Mouse (Mus musculus): Measurements from ENCODE around the gene Vipr1. TPM values are rescaled to one million over a fixed set of nuclear protein-coding genes. Genes with fewer than 3 reads are reported as not detected.

The Vipr1 gene
- polyA plus RNA-seq, 1 experiment from 2014 or later = 0.63 TPM

- H3K4me1 ChIP-seq = peaks cover 41% of the 10 kb centered on the region
- 19% methylated on average over 7 of the region's 7 CpGs for WGBS
Measured at GRCm38 (mm10) chr9:121671300-121671699, 28.8 kb downstream of the Vipr1 start.

DNA sequence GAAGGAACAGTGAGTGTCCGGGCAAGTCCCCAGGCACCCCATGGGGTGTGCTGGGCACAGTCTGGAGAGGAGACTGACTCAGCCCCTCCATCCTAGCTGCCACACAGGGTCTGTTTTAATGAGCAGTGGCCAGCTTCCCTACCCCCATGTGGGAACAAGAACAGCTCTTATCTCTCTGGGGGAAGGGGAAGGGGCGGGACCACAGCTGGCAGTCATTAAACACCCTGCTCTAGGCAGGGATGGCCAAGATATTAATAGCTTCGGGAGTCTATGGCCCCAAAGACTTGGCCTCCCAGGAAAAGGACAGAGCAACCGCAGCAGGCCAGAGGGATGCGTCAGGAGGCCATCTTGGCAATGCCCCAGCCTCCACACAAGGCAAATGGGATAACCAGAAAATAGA lies 29.8 kb downstream of the Vipr1 start:
- Histone ChIP-seq H3K36me3 (no peaks in the 10 kb centered on the region), H3K27ac (peak overlapping the region; percentile 69), H3K4me3 (no peak overlapping the region), H3K27me3 (ENCODE audit: insufficient read depth, poor library complexity, severe bottlenecking) (peaks cover 44% of the 10 kb centered on the region), H3K4me1 (peaks cover 46% of the 10 kb centered on the region), H3K9me3 (no peaks in the 10 kb centered on the region)
- 30% methylated on average over 5 of the region's 5 CpGs for WGBS
- no peak for DNase-seq (ENCODE audit: low spot score)

More at GRCm38 (mm10) chr9:121671300-121671699, 28.8 kb downstream of the Vipr1 start:
- no peaks in the 10 kb centered on the region for H3K36me3 ChIP-seq
- no peaks in the 10 kb centered on the region for H3K9me3 ChIP-seq
- H3K27me3 ChIP-seq (ENCODE audit: insufficient read depth, poor library complexity, severe bottlenecking) = peaks cover 50% of the 10 kb centered on the region
- H3K27ac ChIP-seq = no peak overlapping the region
- H3K4me3 ChIP-seq = no peak overlapping the region
- no peak for DNase-seq (ENCODE audit: low spot score)

DNA sequence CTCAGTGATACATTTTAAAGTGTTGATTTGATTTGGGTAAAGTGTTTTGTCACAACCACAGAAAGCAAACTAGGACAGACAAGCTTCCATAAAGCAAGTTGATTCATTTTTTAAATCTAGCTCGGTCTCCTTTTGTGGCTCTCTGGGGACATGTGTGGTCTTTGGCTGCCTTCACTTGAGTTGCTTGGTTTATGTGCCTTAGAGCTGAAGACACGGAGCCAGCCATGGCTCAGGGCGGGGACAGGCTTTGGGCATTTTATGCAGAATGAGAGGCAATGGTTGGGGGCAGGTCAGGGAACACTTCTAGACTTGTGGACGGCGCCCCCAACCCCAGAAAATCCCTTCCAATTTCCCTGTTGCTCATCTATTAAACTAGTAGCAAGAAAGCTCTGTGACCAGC lies 31.2 kb downstream of the Vipr1 start:
- H3K36me3 ChIP-seq = no peaks in the 10 kb centered on the region
- no peak overlapping the region for H3K27ac ChIP-seq
- H3K9me3 ChIP-seq = no peaks in the 10 kb centered on the region
- H3K27me3 ChIP-seq (ENCODE audit: insufficient read depth, poor library complexity, severe bottlenecking) = peaks cover 36% of the 10 kb centered on the region
- no peak for DNase-seq (ENCODE audit: low spot score)
- 86% methylated on average over 5 of the region's 5 CpGs for WGBS
- H3K4me1 ChIP-seq = peaks cover 52% of the 10 kb centered on the region
- H3K4me3 ChIP-seq = no peak overlapping the region

DNA sequence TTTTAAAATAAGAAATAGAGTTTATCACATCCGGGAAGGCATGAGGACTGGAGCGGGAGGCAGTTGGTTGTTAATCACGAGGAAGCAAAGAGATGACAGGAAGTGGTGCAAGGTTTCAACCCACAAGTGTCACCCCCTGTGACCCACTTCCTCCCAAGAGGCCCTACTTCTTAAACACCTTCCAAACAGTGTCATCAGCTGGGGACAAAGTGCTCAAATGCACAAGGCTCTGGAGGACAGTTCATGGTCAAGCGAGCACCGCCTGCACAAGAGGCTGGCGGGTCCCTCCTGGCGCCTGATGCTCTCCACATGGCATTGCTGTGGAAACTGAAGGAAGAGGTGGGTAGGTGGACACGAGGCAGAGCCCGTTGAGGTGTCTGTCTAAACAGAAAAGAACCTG lies 32.5 kb downstream of the Vipr1 start:
- H3K4me3 ChIP-seq = no peak overlapping the region
- 75% methylated on average over 9 of the region's 9 CpGs for WGBS
- no peaks in the 10 kb centered on the region for H3K9me3 ChIP-seq

GRCm38 (mm10) chr9:121675556-121675955 lies 33.0 kb downstream of the Vipr1 start:
- 86% methylated on average over 2 of the region's 2 CpGs for WGBS
- Histone ChIP-seq H3K36me3 (no peaks in the 10 kb centered on the region), H3K27me3 (ENCODE audit: insufficient read depth, poor library complexity, severe bottlenecking) (peaks cover 18% of the 10 kb centered on the region)

More for the DNA sequence above, 32.5 kb downstream of the Vipr1 start:
- peaks cover 23% of the 10 kb centered on the region for H3K27me3 ChIP-seq (ENCODE audit: insufficient read depth, poor library complexity, severe bottlenecking)
- DNase-seq (ENCODE audit: low spot score) = no peak
- H3K27ac ChIP-seq = no peak overlapping the region
- H3K36me3 ChIP-seq = no peaks in the 10 kb centered on the region
- H3K4me1 ChIP-seq = peaks cover 47% of the 10 kb centered on the region

DNA sequence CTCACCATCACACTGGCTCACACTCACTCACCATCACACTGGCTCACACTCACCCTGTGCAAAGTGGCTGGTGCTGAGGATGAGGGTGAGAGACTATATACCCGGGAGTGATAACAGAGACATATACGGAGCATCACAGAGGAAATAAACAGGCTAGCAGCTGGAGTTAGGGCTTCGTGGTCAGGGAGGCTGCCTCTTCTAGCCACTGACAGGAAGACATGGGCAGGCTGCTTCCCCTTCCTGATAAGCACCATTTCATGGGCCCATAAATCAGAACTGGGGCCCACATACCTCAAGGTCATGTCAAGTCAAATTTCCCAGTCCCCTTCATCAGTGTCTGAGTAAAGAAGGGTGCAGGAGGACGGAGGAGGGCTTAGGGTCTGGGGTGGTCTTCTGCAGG lies 34.6 kb downstream of the Vipr1 start:
- Histone ChIP-seq H3K27me3 (ENCODE audit: insufficient read depth, poor library complexity, severe bottlenecking) (peaks cover 10% of the 10 kb centered on the region; the same call in 1 of the 2 replicates), H3K4me1 (peaks cover 27% of the 10 kb centered on the region), H3K9me3 (no peaks in the 10 kb centered on the region), H3K27ac (no peak overlapping the region), H3K36me3 (no peaks in the 10 kb centered on the region), H3K4me3 (no peak overlapping the region)
- no peak for DNase-seq (ENCODE audit: low spot score)
- 66% methylated on average over 4 of the region's 4 CpGs for WGBS

More at GRCm38 (mm10) chr9:121675556-121675955, 33.0 kb downstream of the Vipr1 start:
- H3K4me3 ChIP-seq = no peak overlapping the region
- DNase-seq (ENCODE audit: low spot score) = no peak
- no peaks in the 10 kb centered on the region for H3K9me3 ChIP-seq
- H3K27ac ChIP-seq = no peak overlapping the region
- H3K4me1 ChIP-seq = peaks cover 41% of the 10 kb centered on the region

DNA sequence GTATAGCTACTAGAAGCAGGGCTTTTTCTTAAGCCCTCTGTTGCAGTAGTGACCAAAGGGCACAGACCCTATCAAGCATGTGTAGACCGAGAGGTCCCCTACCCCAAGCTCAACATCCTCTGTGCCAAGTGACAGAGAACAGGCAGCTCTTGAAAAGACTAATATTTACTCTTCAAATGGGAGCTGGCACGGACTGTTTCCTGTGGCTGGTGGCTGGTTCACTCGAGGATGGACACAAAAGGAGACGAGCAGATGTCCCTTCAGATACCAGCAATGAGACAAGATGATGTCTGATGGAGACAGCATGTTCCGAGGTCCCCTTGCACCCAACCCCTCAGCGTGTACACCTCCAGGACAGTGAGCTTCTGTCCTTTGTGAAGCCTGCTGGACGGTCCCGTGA lies 35.0 kb downstream of the Vipr1 start:
- Histone ChIP-seq H3K27me3 (ENCODE audit: insufficient read depth, poor library complexity, severe bottlenecking) (peaks cover 10% of the 10 kb centered on the region; the same call in 1 of the 2 replicates), H3K9me3 (no peaks in the 10 kb centered on the region), H3K36me3 (no peaks in the 10 kb centered on the region), H3K27ac (no peak overlapping the region), H3K4me1 (peaks cover 23% of the 10 kb centered on the region), H3K4me3 (no peak overlapping the region)
- WGBS = 72% methylated on average over 8 of the region's 8 CpGs
- no peak for DNase-seq (ENCODE audit: low spot score)

- WGBS = 16% methylated on average over 6 of the region's 6 CpGs
- H3K27ac ChIP-seq = no peak overlapping the region
- peaks cover 16% of the 10 kb centered on the region for H3K4me1 ChIP-seq
- H3K27me3 ChIP-seq (ENCODE audit: insufficient read depth, poor library complexity, severe bottlenecking) = peaks cover 10% of the 10 kb centered on the region; the same call in 1 of the 2 replicates
- peaks cover 6% of the 10 kb centered on the region for H3K36me3 ChIP-seq
- H3K9me3 ChIP-seq = no peaks in the 10 kb centered on the region
- H3K4me3 ChIP-seq = no peak overlapping the region
- DNase-seq (ENCODE audit: low spot score) = no peak
Measured at GRCm38 (mm10) chr9:121679549-121679948, 37.0 kb downstream of the Vipr1 start.

- no peak for DNase-seq (ENCODE audit: low spot score)
- no peak overlapping the region for H3K4me3 ChIP-seq
Measured at GRCm38 (mm10) chr9:121681191-121681590, 38.7 kb downstream of the Vipr1 start.

DNA sequence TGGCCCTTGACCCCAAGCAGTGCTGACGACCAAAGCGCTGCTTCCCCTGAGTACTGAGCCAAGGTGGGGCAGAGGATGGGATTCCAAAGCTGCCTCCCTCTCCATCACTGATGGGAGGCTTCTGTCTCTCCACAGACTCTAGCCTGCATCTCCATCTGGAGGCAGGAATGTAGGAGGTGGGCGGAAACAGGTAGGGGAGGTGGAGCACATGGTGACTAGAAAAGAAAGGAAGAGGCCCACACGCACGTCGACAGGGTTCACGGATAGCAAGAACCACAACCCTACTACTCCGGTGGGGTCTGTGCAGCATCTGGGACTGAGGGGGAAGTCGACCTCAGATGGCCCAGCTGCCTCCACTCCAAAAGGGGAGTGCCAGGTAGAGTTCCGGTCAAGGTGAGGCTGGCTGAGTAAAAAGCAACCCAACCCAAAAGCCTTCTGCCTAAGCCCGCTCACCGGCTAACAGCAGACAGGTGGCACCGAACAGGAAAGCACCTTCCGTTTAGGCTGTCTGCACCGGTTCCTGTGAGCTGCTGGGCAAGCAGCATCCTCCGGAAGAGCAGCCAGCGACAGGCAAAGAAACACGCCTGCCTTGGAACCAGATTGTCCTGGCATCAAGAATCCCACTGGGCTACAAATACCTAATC lies 39.6 kb downstream of the Vipr1 start:
- Histone ChIP-seq H3K36me3 (peaks cover 18% of the 10 kb centered on the region), H3K4me3 (no peak overlapping the region), H3K9me3 (no peaks in the 10 kb centered on the region), H3K27me3 (ENCODE audit: insufficient read depth, poor library complexity, severe bottlenecking) (peaks cover 7% of the 10 kb centered on the region; the same call in 1 of the 2 replicates), H3K4me1 (peaks cover 11% of the 10 kb centered on the region), H3K27ac (no peak overlapping the region)
- WGBS = 70% methylated on average over 18 of the region's 18 CpGs
- no peak for DNase-seq (ENCODE audit: low spot score)

More at GRCm38 (mm10) chr9:121681191-121681590, 38.7 kb downstream of the Vipr1 start:
- Histone ChIP-seq H3K4me1 (peaks cover 16% of the 10 kb centered on the region), H3K9me3 (no peaks in the 10 kb centered on the region), H3K36me3 (peaks cover 18% of the 10 kb centered on the region), H3K27me3 (ENCODE audit: insufficient read depth, poor library complexity, severe bottlenecking) (peaks cover 10% of the 10 kb centered on the region; the same call in 1 of the 2 replicates), H3K27ac (no peak overlapping the region)
- WGBS = 73% methylated on average over 8 of the region's 8 CpGs

- DNase-seq (ENCODE audit: low spot score) = no peak
- 74% methylated on average over 7 of the region's 7 CpGs for WGBS
- H3K4me3 ChIP-seq = no peak overlapping the region
- no peak overlapping the region for H3K27ac ChIP-seq
- H3K36me3 ChIP-seq = peaks cover 28% of the 10 kb centered on the region
- no peaks in the 10 kb centered on the region for H3K27me3 ChIP-seq (ENCODE audit: insufficient read depth, poor library complexity, severe bottlenecking)
- 0 out of 2 replicates have a peak, but pooled peaks cover under 1% of the 10 kb centered on the region for H3K4me1 ChIP-seq
- H3K9me3 ChIP-seq = no peaks in the 10 kb centered on the region
Measured at GRCm38 (mm10) chr9:121684702-121685101, 42.2 kb downstream of the Vipr1 start.

GRCm38 (mm10) chr9:121690200-121690651 lies 47.7 kb downstream of the Vipr1 start:
- no peak overlapping the region for H3K4me3 ChIP-seq
- H3K36me3 ChIP-seq = peaks cover 40% of the 10 kb centered on the region
- WGBS = 84% methylated on average over 15 of the region's 15 CpGs
- no peak for DNase-seq (ENCODE audit: low spot score)
- no peaks in the 10 kb centered on the region for H3K9me3 ChIP-seq
- H3K27ac ChIP-seq = no peak overlapping the region
- peaks cover 4% of the 10 kb centered on the region; the same call in 1 of the 2 replicates for H3K4me1 ChIP-seq
- H3K27me3 ChIP-seq (ENCODE audit: insufficient read depth, poor library complexity, severe bottlenecking) = no peaks in the 10 kb centered on the region

DNA sequence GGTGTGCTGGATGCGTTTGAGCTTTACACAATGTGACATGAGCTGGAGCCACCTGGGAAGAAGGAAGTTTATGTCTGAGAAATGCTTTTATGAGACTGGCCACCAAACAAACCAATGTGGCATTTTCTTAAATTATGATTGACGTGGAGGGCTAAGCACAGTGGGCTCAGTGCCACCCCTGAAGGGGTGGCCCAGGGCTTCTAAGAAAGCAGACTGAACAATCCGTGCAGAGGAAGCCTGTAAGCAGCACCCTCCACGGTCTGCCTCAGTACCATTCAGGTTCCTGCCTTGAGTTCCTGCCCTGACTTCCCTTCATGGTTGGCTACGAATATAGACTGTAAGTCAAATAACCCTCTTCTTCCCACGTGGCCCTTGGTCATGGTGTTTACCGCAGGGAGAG lies 48.2 kb downstream of the Vipr1 start:
- DNase-seq (ENCODE audit: low spot score) = no peak
- H3K27ac ChIP-seq = no peak overlapping the region
- no peak overlapping the region for H3K4me3 ChIP-seq
- H3K9me3 ChIP-seq = no peaks in the 10 kb centered on the region
- H3K4me1 ChIP-seq = peaks cover 9% of the 10 kb centered on the region; the same call in 1 of the 2 replicates
- peaks cover 37% of the 10 kb centered on the region for H3K36me3 ChIP-seq
- WGBS = 91% methylated on average over 7 of the region's 7 CpGs
- no peaks in the 10 kb centered on the region for H3K27me3 ChIP-seq (ENCODE audit: insufficient read depth, poor library complexity, severe bottlenecking)
